Mouse (Mus musculus): ENCODE results near the gene Olfr713.

DNA sequence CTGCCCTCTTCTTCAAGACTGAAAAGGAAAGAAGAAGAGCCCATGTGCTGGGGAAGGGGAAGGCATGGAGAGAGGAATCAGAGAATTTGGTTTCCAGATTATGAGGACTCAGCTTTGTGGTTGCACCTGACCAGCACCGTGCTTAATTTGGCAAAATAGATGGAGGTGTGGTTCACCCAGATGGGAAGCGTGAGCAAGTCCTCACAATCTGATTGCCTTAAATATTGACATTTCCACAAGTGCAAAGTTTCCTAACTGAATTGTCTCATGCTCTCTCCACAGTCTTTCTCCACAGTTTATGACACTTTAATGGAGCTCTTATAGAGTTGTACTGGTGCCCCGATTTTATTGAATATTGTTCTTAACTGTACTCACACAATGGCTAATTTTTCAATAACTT lies 12.2 kb downstream of the Olfr713 start:
- TF ChIP-seq CTCF (conservative IDR thresholded peaks at IDR 0.05; ENCODE audit: insufficient read depth, insufficient read length, low read depth, low read length) (no peak), POLR2A (IDR thresholded peaks at IDR 0.05; ENCODE audit: low read depth, low read length) (no peak)

Data from kidney, adult 2 months (tissue).